Mouse (Mus musculus): Measurements from ENCODE around the gene Ankrd24. TPM values are rescaled to one million over a fixed set of nuclear protein-coding genes. Genes with fewer than 3 reads are reported as not detected.

Ankrd24 gene
- polyA plus RNA-seq, 1 experiment from 2014 or later, result 4.1 TPM

DNA sequence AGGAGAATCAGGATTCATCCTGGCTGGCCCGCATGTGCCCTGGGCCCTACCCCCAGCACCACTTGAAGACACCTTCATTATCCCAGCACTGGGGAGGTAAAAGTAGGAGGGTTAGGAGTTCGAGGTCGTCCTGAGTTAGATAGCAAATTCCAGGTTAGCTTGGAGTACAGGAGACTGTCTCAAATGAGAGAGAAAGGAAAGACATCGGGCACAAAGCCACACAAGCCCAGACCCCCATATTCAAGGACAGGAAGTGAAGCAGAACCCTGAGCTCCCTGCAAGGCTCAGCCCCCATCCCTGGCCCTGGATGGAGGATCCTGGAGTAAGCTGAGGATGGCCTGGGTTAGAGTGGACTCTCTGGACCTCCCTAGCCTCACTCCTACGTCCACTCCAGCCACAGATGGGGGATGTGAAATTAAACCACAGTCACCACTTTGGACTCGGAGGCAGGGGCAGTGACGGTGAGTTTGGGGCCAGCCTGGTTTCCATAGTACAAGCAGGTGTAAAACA, 26.9 kb upstream of the Ankrd24 start:
- Histone ChIP-seq H3K36me3 (ENCODE audit: control insufficient read depth, insufficient read depth, low read length) (no peaks in the 10 kb centered on the region), H3K27me3 (ENCODE audit: control insufficient read depth, insufficient read depth, low read length) (peaks cover 45% of the 10 kb centered on the region), H3K4me1 (replicated peaks; ENCODE audit: control insufficient read depth, insufficient read depth, low read length) (peaks cover 18% of the 10 kb centered on the region), H3K9me3 (ENCODE audit: control insufficient read depth, low read length) (no peaks in the 10 kb centered on the region), H3K4me2 (ENCODE audit: low read depth, low read length, severe bottlenecking) (no peak overlapping the region), H3K27ac (ENCODE audit: low read depth, low read length) (no peak overlapping the region), H3K4me3 (ENCODE audit: low read depth, low read length) (no peak overlapping the region), H3K9ac (ENCODE audit: low read length) (no peak overlapping the region)
- 15% methylated on average over 7 of the region's 7 CpGs for WGBS
- no peak for ATAC-seq (replicated peaks; ENCODE audit: low FRiP score)
- DNase-seq (ENCODE audit: low spot score), result no peak

DNA sequence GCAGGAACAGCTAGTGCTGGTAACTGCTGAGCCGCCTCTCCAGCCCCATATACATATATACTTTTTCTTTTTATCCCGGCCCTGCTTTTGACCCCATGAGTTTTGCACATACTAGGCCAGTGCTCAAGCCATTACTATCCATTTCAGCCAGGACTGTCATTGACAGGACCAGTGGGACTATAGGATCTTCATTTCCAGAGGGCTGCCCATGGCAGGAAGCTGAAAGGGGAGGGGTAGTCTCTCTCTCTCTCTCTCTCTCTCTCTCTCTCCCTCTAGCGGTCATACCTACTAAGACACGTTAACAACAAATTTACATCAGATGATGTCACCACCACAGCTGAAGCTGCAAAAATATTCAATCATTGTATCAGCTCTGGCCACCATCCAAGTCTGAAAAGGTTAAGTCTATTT, 25.6 kb upstream of the Ankrd24 start:
- H3K4me3 ChIP-seq (ENCODE audit: low read depth, low read length), result no peak overlapping the region
- peaks cover 8% of the 10 kb centered on the region for H3K4me1 ChIP-seq (replicated peaks; ENCODE audit: control insufficient read depth, insufficient read depth, low read length)
- no peak overlapping the region for H3K9ac ChIP-seq (ENCODE audit: low read length)
- H3K27ac ChIP-seq (ENCODE audit: low read depth, low read length), result no peak overlapping the region
- no peaks in the 10 kb centered on the region for H3K36me3 ChIP-seq (ENCODE audit: control insufficient read depth, insufficient read depth, low read length)
- no peak overlapping the region for H3K4me2 ChIP-seq (ENCODE audit: low read depth, low read length, severe bottlenecking)
- 26% methylated on average over 4 of the region's 4 CpGs for WGBS
- DNase-seq (ENCODE audit: low spot score) (no peak), ATAC-seq (replicated peaks; ENCODE audit: low FRiP score) (no peak)
- peaks cover 33% of the 10 kb centered on the region for H3K27me3 ChIP-seq (ENCODE audit: control insufficient read depth, insufficient read depth, low read length)
- no peaks in the 10 kb centered on the region for H3K9me3 ChIP-seq (ENCODE audit: control insufficient read depth, low read length)

DNA sequence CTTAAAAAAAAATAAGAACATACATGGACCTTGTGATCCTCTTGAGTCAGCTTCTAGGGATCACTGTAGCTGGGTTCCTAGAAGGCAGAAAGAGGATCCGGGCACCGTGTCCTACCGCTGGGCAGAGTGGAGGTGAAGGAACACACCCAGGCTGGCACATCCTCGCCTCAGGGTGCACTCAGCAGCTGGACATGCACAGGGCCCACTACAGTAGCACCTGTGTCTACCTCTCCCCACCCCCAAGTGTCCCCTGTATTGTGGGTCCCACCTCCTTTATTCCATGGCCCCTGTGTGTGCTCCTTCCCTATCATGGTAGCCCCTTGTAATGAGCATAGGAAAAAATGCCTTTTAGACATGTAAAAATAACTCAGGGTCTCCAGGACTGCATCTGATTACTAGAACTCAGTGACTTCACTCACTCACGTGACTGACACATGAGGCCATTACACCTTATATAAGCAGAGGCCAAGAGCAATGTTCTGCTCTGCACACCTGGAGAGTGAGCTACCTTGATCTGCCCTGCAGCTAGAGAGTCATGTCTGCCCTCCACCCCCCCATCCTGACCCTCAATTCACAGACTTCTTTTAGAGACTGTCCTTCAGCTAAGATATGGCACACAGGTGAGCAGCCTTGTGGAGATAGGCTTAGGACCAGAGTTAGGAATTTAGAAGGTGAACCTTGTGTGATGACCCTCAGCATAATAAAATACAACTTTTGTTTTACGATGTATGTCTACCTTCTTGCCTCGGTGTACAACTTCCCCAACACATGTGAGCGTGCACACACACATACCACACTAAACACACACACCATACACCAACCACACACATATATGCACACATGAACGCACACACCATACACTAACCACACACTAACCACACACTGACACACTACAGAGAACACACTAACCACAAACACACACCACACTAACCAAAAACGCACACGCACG, 24.0 kb upstream of the Ankrd24 start:
- WGBS, result 83% methylated on average over 12 of the region's 12 CpGs
- no peaks in the 10 kb centered on the region for H3K9me3 ChIP-seq (ENCODE audit: control insufficient read depth, low read length)
- DNase-seq (ENCODE audit: low spot score) (no peak), ATAC-seq (replicated peaks; ENCODE audit: low FRiP score) (no peak)
- no peak overlapping the region for H3K27ac ChIP-seq (ENCODE audit: low read depth, low read length)
- H3K4me2 ChIP-seq (ENCODE audit: low read depth, low read length, severe bottlenecking), result no peak overlapping the region
- peaks cover 20% of the 10 kb centered on the region for H3K27me3 ChIP-seq (ENCODE audit: control insufficient read depth, insufficient read depth, low read length)
- H3K4me1 ChIP-seq (replicated peaks; ENCODE audit: control insufficient read depth, insufficient read depth, low read length), result peaks cover 8% of the 10 kb centered on the region
- no peaks in the 10 kb centered on the region for H3K36me3 ChIP-seq (ENCODE audit: control insufficient read depth, insufficient read depth, low read length)
- H3K9ac ChIP-seq (ENCODE audit: low read length), result peak overlapping the region; percentile 20; the same call in 1 of the 2 replicates
- H3K4me3 ChIP-seq (ENCODE audit: low read depth, low read length), result no peak overlapping the region

DNA sequence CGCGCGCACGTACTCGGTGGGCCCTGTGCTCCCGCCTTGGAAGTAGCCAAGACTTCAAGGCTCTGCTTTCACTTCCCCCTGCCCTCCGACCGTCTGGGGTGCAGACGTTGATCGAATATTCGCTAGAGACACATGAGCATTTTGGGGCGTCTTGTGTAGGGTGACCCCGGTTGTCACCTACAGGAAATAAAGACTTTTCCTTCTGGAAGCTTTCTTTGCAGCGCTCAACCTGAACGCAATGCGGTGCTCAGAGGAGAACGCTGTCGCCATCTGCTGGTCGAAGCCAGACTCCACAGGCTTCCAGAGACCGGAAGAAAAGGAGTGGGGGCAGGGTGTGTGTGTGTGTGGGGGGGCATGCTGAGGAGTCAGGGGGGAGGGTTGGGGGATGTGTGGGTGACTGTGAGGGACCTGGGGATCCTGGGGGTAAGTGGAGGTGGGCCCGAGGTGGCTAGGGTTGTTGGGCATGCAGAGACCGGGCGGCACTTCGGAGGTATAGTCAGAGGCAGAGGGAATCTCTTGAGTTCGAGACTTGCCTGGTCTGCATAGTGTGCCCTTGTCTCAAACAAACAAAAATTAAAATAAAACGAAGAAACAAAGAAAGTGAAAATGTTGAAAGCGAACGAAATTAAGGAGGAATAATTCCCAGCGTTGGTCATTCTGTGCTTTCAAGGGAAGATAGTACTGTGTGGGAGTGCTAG, 23.2 kb upstream of the Ankrd24 start:
- H3K4me2 ChIP-seq (ENCODE audit: low read depth, low read length, severe bottlenecking), result peak overlapping the region; percentile 57
- H3K36me3 ChIP-seq (ENCODE audit: control insufficient read depth, insufficient read depth, low read length), result no peaks in the 10 kb centered on the region
- H3K4me3 ChIP-seq (ENCODE audit: low read depth, low read length), result peak overlapping the region; percentile 38
- DNase-seq (ENCODE audit: low spot score) (peak; percentile 92), ATAC-seq (replicated peaks; ENCODE audit: low FRiP score) (peak; percentile 19; the same call in 1 of the 2 replicates)
- no peaks in the 10 kb centered on the region for H3K9me3 ChIP-seq (ENCODE audit: control insufficient read depth, low read length)
- H3K4me1 ChIP-seq (replicated peaks; ENCODE audit: control insufficient read depth, insufficient read depth, low read length), result peaks cover 8% of the 10 kb centered on the region
- WGBS, result 21% methylated on average over 29 of the region's 29 CpGs
- H3K9ac ChIP-seq (ENCODE audit: low read length), result peak overlapping the region; percentile 51
- peaks cover 15% of the 10 kb centered on the region for H3K27me3 ChIP-seq (ENCODE audit: control insufficient read depth, insufficient read depth, low read length)
- H3K27ac ChIP-seq (ENCODE audit: low read depth, low read length), result peak overlapping the region; percentile 70

DNA sequence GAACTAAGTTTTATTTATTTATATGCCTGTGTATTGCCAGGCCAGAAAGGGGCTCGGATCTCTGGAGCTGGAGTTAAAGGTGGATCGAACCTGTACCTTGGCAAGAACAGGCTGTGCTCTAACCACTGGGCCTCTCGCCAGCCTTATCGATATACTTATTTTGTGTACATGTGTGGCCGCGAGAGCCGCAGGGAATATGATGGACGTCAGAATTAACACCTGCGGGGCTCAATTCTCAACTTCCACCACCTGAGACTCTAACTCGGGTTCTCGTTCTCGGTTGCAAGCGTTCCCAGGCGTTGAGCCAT, 22.7 kb upstream of the Ankrd24 start:
- peak overlapping the region; percentile 38 for H3K4me3 ChIP-seq (ENCODE audit: low read depth, low read length)
- no peaks in the 10 kb centered on the region for H3K9me3 ChIP-seq (ENCODE audit: control insufficient read depth, low read length)
- no peak for DNase-seq (ENCODE audit: low spot score)
- H3K36me3 ChIP-seq (ENCODE audit: control insufficient read depth, insufficient read depth, low read length), result no peaks in the 10 kb centered on the region
- peaks cover 14% of the 10 kb centered on the region for H3K27me3 ChIP-seq (ENCODE audit: control insufficient read depth, insufficient read depth, low read length)
- H3K9ac ChIP-seq (ENCODE audit: low read length), result peak overlapping the region; percentile 51
- ATAC-seq (replicated peaks; ENCODE audit: low FRiP score), result peak; percentile 13
- peaks cover 5% of the 10 kb centered on the region for H3K4me1 ChIP-seq (replicated peaks; ENCODE audit: control insufficient read depth, insufficient read depth, low read length)
- H3K4me2 ChIP-seq (ENCODE audit: low read depth, low read length, severe bottlenecking), result peak overlapping the region; percentile 57
- H3K27ac ChIP-seq (ENCODE audit: low read depth, low read length), result peak overlapping the region; percentile 70
- 6% methylated on average over 14 of the region's 14 CpGs for WGBS

DNA sequence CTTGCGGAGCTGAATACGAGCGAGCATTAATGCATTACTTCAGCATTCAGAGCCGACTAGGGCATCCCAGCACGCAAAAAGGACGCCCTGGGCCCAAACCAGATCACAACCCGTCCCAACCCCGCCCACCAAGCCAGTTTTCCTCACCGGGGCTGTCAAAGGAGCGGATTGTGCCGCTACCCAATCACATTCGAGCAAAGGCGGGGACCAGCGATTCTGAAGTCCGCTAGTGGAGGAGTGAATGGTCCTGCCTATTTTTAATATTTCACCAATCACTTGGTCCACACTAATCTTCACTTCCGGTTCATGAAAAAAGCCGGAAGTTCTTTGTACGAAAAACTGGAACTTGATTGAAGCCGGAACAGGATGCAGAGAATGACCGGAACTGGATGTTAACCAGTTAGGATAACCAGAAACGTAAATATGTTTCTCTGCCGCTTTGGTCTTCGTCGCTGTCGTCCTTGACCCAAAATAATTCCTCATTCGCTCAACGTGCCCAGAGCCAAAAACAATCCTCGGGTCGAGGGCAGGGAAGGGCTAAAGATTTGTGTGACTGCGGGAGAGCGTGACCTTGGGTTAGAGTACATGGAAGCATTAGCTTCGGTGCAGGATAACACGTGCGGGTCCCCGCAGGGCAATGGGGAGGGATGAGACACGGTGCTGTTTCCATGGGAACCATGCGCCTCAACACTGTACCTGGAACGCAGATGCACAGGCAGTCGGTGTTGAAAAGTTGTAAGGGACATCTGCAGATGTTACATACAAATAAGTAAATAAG, 22.2 kb upstream of the Ankrd24 start, which contains the start of gene BC025920:
Gene BC025920, plus strand, starts transcription at position 297 of the 778 bp plus-strand sequence.
- DNase-seq (ENCODE audit: low spot score), result peak; percentile 95
- Histone ChIP-seq H3K4me3 (ENCODE audit: low read depth, low read length) (peak within 1 kb of the TSS; percentile 38), H3K4me1 (replicated peaks; ENCODE audit: control insufficient read depth, insufficient read depth, low read length) (0 out of 2 replicates have a peak, but pooled peaks cover 3% of the 10 kb centered on the region), H3K4me2 (ENCODE audit: low read depth, low read length, severe bottlenecking) (peak within 1 kb of the TSS; percentile 57), H3K27me3 (ENCODE audit: control insufficient read depth, insufficient read depth, low read length) (peaks cover 12% of the 10 kb centered on the region), H3K9me3 (ENCODE audit: control insufficient read depth, low read length) (no peaks in the 10 kb centered on the region), H3K27ac (ENCODE audit: low read depth, low read length) (peak within 1 kb of the TSS; percentile 70), H3K36me3 (ENCODE audit: control insufficient read depth, insufficient read depth, low read length) (no peaks in the 10 kb centered on the region), H3K9ac (ENCODE audit: low read length) (peak within 1 kb of the TSS; percentile 51)
- peak; percentile 87 for ATAC-seq (replicated peaks; ENCODE audit: low FRiP score)
- under 1% methylated on average over 39 of the region's 39 CpGs for WGBS

DNA sequence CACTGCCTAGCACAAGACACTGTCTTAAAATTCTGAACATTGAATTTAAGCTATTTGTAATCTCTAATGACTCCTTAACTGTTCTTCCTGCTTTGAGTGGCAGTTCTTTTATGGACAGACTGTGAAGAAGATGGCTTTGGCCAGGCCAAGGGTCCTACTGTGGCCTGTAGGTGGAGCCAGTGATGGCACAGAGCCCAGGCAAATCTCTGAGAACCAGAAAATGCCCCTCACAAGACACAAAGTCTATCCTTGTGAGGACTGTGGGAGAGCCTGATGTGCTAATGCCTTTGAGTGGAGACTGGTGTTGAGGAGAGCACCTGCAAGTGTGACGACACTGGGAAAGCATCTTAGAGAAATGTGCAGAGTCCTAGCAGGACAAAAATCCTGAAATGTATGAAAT, 20.0 kb upstream of the Ankrd24 start:
- no peak overlapping the region for H3K27ac ChIP-seq (ENCODE audit: low read depth, low read length)
- WGBS, result 85% methylated on average over 1 of the region's 1 CpGs
- no peaks in the 10 kb centered on the region for H3K36me3 ChIP-seq (ENCODE audit: control insufficient read depth, insufficient read depth, low read length)
- no peak for ATAC-seq (replicated peaks; ENCODE audit: low FRiP score)
- no peak for DNase-seq (ENCODE audit: low spot score)
- H3K27me3 ChIP-seq (ENCODE audit: control insufficient read depth, insufficient read depth, low read length), result no peaks in the 10 kb centered on the region
- H3K9ac ChIP-seq (ENCODE audit: low read length), result no peak overlapping the region
- H3K9me3 ChIP-seq (ENCODE audit: control insufficient read depth, low read length), result no peaks in the 10 kb centered on the region
- no peak overlapping the region for H3K4me3 ChIP-seq (ENCODE audit: low read depth, low read length)
- 0 out of 2 replicates have a peak, but pooled peaks cover 3% of the 10 kb centered on the region for H3K4me1 ChIP-seq (replicated peaks; ENCODE audit: control insufficient read depth, insufficient read depth, low read length)
- H3K4me2 ChIP-seq (ENCODE audit: low read depth, low read length, severe bottlenecking), result no peak overlapping the region

DNA sequence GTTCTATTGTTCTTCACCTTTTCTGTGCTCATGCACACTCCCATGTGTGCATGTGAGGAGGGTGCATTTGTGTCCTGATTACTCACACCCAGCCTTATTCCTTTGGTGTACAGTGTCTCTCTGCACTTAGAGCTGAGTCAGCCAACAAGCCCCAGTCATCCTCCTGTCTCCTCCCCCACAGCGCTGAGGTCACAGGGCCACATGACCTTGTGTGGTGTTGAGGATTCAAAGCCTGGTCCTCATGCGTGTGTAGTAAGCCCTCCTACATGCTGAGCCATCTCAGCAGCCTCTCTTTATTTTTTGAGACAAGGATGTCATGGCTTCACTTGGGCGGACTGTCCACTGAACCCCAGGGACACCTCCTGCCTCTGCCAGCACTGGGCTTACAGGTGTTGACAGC, 15.6 kb upstream of the Ankrd24 start:
- no peak overlapping the region for H3K27ac ChIP-seq (ENCODE audit: low read depth, low read length)
- H3K9me3 ChIP-seq (ENCODE audit: control insufficient read depth, low read length), result no peaks in the 10 kb centered on the region
- 65% methylated on average over 3 of the region's 3 CpGs for WGBS
- no peak overlapping the region for H3K4me2 ChIP-seq (ENCODE audit: low read depth, low read length, severe bottlenecking)
- no peaks in the 10 kb centered on the region for H3K27me3 ChIP-seq (ENCODE audit: control insufficient read depth, insufficient read depth, low read length)
- no peak overlapping the region for H3K4me3 ChIP-seq (ENCODE audit: low read depth, low read length)
- no peak for ATAC-seq (replicated peaks; ENCODE audit: low FRiP score)
- H3K4me1 ChIP-seq (replicated peaks; ENCODE audit: control insufficient read depth, insufficient read depth, low read length), result no peaks in the 10 kb centered on the region
- DNase-seq (ENCODE audit: low spot score), result no peak
- H3K36me3 ChIP-seq (ENCODE audit: control insufficient read depth, insufficient read depth, low read length), result no peaks in the 10 kb centered on the region
- H3K9ac ChIP-seq (ENCODE audit: low read length), result no peak overlapping the region

Data from forebrain, embryonic 11.5 days (tissue).